In genomic region chr6:29660662-29661307, GRCm38 (mm10) we compare ENCODE assay signal across 16 mouse cellular contexts. TPM values are rescaled to one million over a fixed set of nuclear protein-coding genes. Genes with fewer than 3 reads are reported as not detected.
A peak's percentile ranks its signal among the peaks of the same experiment; 100 is the strongest.
DNase-seq lines count a peak whose midpoint lies in the region; ATAC-seq and TF ChIP-seq lines count a peak whose summit lies in the region.
"Had no signal": no experiment of that assay in that cellular context is flagged by ENCODE, and none has a peak within 500 bp of the region (broad histone marks: within the 10 kb centered on the region; RNA-seq: fewer than 3 reads in every experiment).

No protein-coding gene starts in this region.

- no peak for TF ChIP-seq CTCF in hindbrain, postnatal 0 days (IDR thresholded peaks at IDR 0.05; ENCODE audit: low read depth)

- peak; percentile 31 for DNase-seq in hindbrain, postnatal 0 days (ENCODE audit: low spot score)
- DNase-seq in hindbrain, embryonic 10.5 days (ENCODE audit: low spot score) = no peak
- DNase-seq in kidney, adult 11 months = peak; percentile 92
- DNase-seq in kidney, postnatal 36 days = peak; percentile 79 to 92
- peak; percentile 21 for DNase-seq in retina, embryonic 14.5 days (ENCODE audit: low spot score)
- DNase-seq in frontal cortex, postnatal 14 days (ENCODE audit: low spot score in 2 of 2) = no peak
- DNase-seq in gastrocnemius, postnatal 25 days = no peak
- no peak for DNase-seq in layer of hippocampus, postnatal 36 days
- DNase-seq: adrenal gland, adult 8-10 months; gastrocnemius, adult 2 months; right cerebral cortex, postnatal 4 days; thymus, postnatal 36 days had no signal

- H3K4me2 ChIP-seq in hindbrain, postnatal 0 days (ENCODE audit: low read depth, low read length) = no peak overlapping the region
- H3K4me2 ChIP-seq: midbrain, embryonic 12.5 days had no signal

- H3K4me1 ChIP-seq in hindbrain, postnatal 0 days (ENCODE audit: insufficient read depth, low read length) = no peaks in the 10 kb centered on the region
- H3K4me1 ChIP-seq in hindbrain, embryonic 10.5 days (replicated peaks) = peaks cover 4% of the 10 kb centered on the region; the same call in 1 of the 2 replicates
- H3K4me1 ChIP-seq: limb, embryonic 10.5 days; midbrain, embryonic 12.5 days had no signal

- no peaks in the 10 kb centered on the region for H3K36me3 ChIP-seq in hindbrain, postnatal 0 days (ENCODE audit: insufficient read depth, low read length)
- no peaks in the 10 kb centered on the region for H3K36me3 ChIP-seq in hindbrain, embryonic 10.5 days
- H3K36me3 ChIP-seq: limb, embryonic 10.5 days; midbrain, embryonic 12.5 days had no signal

- ATAC-seq in hindbrain, postnatal 0 days = no peak
- ATAC-seq: lung, postnatal 0 days had no signal

- no peaks in the 10 kb centered on the region for H3K27me3 ChIP-seq in hindbrain, postnatal 0 days (ENCODE audit: insufficient read depth, low read length)
- H3K27me3 ChIP-seq in hindbrain, embryonic 10.5 days (ENCODE audit: insufficient read depth, poor library complexity, severe bottlenecking) = no peaks in the 10 kb centered on the region
- H3K27me3 ChIP-seq: midbrain, embryonic 12.5 days had no signal

- H3K4me3 ChIP-seq in hindbrain, postnatal 0 days (ENCODE audit: low read length) = no peak overlapping the region
- H3K4me3 ChIP-seq in hindbrain, embryonic 10.5 days = no peak overlapping the region
- H3K4me3 ChIP-seq: gastrocnemius, adult 2 months; layer of hippocampus, adult 2 months; limb, embryonic 10.5 days; midbrain, embryonic 12.5 days had no signal

- H3K9me3 ChIP-seq in hindbrain, postnatal 0 days (ENCODE audit: low read length) = no peaks in the 10 kb centered on the region
- H3K9me3 ChIP-seq in hindbrain, embryonic 10.5 days = no peaks in the 10 kb centered on the region
- H3K9me3 ChIP-seq: limb, embryonic 10.5 days; midbrain, embryonic 12.5 days had no signal

- no peak overlapping the region for H3K27ac ChIP-seq in hindbrain, postnatal 0 days
- H3K27ac ChIP-seq in hindbrain, embryonic 10.5 days = no peak overlapping the region
- H3K27ac ChIP-seq: gastrocnemius, adult 2 months; layer of hippocampus, adult 2 months; limb, embryonic 10.5 days; midbrain, embryonic 12.5 days had no signal

- 41% methylated on average over 11 of the region's 11 CpGs for WGBS in hindbrain, postnatal 0 days
- 52% methylated on average over 11 of the region's 11 CpGs for WGBS in hindbrain, embryonic 10.5 days

- no peak overlapping the region for H3K9ac ChIP-seq in hindbrain, postnatal 0 days (replicated peaks; ENCODE audit: low read length)
- H3K9ac ChIP-seq: midbrain, embryonic 12.5 days had no signal

RNA-seq across cellular contexts. Expression of gene Tspan33, which starts 33.2 kb away (rescaled TPM):
- total RNA-seq in hindbrain, postnatal 0 days (2014; rRNA removed) = 23.9 and 26.0 TPM in 2 replicates
- 15.4 and 15.5 TPM in 2 replicates for polyA plus RNA-seq in hindbrain, postnatal 0 days (2015; fragmentation: Nextera tagmentation; extraction: Ambion mirVana)
- polyA plus RNA-seq in hindbrain, embryonic 10.5 days (2016; fragmentation: Nextera tagmentation; extraction: Ambion mirVana) = 9.7 and 9.9 TPM in 2 replicates
- total RNA-seq in gastrocnemius, postnatal 25 days (2021) = 1 to 10 TPM; 2.8 to 3.1 TPM
- total RNA-seq in layer of hippocampus, postnatal 36 days (2021) = 10 to 100 TPM; 34.4 to 36.3 TPM

RNA-seq across cellular contexts. Expression of gene Tnpo3, which starts 51.1 kb away (rescaled TPM):
- 79.2 and 81.8 TPM in 2 replicates for total RNA-seq in hindbrain, postnatal 0 days (2014; rRNA removed)
- 56.7 and 57.3 TPM in 2 replicates for polyA plus RNA-seq in hindbrain, postnatal 0 days (2015; fragmentation: Nextera tagmentation; extraction: Ambion mirVana)
- polyA plus RNA-seq in hindbrain, embryonic 10.5 days (2016; fragmentation: Nextera tagmentation; extraction: Ambion mirVana) = 93.1 and 118 TPM in 2 replicates
- 10 to 100 TPM; 28.5 to 30.8 TPM for total RNA-seq in gastrocnemius, postnatal 25 days (2021)
- 10 to 100 TPM; 72.3 to 73.1 TPM for total RNA-seq in layer of hippocampus, postnatal 36 days (2021)

Comparison
In these comparisons a context has a peak if more than half of its experiments do, and no peak if none do; other contexts are left out.
1. DNase-seq: peak in hindbrain, postnatal 0 days (single experiment), kidney, adult 11 months (single experiment), kidney, postnatal 36 days (2 of 2) and retina, embryonic 14.5 days (single experiment); none in hindbrain, embryonic 10.5 days (single experiment), frontal cortex, postnatal 14 days (0 of 2), gastrocnemius, postnatal 25 days (single experiment) and layer of hippocampus, postnatal 36 days (0 of 2).